Mouse (Mus musculus) layer of hippocampus, adult 18-20 months (tissue): ENCODE results near the gene Gpr62. TPM values are rescaled to one million over a fixed set of nuclear protein-coding genes. Genes with fewer than 3 reads are reported as not detected.

Experiments used
- DNase-seq, 2 experiments: peaks; one replicate each; pipeline ENCODE4 v3.0.0; 2022; ENCODE audit warnings: low spot score in 2 of 2
- total RNA-seq, 2 experiments: library from RNA; stranded (reverse); gene quantifications; 2 replicates each; pipeline ENCODE4 v1.2.3; 2021

Gene Gpr62
- total RNA-seq, 2 experiments from 2014 or later: 12.4 to 12.7 TPM

DNA sequence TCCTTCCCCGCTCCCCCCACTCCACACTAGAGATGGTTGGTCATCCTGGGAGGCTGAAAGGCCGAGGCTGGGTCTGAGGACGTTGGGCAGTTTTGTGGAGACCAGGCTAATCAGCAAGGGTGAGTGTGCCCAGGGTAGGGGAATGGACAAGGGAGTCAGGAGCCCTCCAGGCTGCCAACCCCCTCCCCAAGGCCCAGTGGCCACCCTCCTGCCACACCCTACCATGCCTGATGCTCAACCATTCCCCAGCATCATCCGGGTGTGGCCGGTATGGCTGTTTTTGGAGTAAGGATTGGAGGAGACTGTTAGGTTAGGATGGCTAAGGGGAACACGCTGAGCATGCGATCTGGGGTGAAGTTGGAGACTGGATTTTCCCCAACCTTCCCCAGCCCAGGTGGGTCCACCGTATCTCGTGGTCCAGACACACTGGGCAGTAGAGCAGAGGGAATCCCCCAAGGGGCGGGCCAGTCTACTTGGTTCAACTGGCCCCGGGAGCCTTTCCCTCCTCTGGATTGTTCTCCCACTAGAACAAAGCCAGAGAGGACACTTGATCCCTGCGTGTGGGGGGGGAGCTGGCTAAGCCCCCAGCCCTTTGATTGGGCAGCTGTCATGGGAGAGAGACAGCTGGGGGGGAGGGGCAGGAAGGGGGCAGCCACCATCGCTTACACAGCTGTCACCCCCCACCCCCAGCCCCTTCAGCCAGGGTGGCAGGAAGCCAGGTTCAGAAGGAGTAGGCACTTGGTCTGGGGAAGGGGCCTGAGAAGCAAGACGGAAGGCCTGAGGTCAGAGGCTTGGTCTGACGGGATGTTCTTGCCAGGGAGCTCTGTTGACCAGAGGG, 9.2 kb downstream of the Gpr62 start:
- DNase-seq: no peak

GRCm38 (mm10) chr9:106454888-106455681, 10.7 kb downstream of the Gpr62 start:
- peak in 1 of 2 experiments; percentile 54 for DNase-seq

DNA sequence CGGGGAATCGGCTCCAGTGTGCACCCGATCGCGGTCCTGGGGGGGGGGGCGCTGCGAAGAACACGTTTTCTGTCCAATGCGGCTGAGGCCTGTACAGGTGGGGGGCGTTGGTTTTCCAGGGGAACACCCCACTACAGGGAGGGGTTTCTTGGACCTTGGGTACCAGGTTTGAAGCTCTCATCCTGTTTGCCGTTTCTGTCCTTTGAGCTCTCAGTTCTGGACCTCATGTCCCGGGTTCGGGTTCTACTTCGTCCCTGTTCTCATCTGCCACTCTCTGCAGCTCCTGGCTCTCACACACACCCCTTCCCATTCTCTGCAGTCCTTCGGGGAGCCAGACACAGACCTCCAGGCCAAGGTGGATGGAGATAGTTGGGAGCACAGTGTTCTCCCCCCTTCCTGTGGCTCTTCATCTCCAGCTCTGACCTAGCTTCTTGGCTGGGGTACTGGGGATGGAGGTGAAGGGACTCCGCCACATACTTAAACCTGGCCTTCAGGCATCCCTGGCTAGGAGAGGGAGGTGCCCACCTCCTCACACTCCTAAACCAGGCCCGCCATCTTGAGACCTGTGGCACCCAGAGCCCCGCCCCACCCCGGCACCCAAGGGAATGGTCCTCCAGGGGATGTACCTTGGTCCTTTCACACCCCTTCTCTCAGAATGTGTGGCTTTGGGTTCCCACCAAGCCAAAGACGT, 11.5 kb downstream of the Gpr62 start:
- no peak for DNase-seq

GRCm38 (mm10) chr9:106453271-106454070, 12.3 kb downstream of the Gpr62 start, which contains the start of gene Pcbp4:
TSS of gene Pcbp4 (plus strand) at chr9:106453291.
- DNase-seq: peak in 1 of 2 experiments; percentile 66

DNA sequence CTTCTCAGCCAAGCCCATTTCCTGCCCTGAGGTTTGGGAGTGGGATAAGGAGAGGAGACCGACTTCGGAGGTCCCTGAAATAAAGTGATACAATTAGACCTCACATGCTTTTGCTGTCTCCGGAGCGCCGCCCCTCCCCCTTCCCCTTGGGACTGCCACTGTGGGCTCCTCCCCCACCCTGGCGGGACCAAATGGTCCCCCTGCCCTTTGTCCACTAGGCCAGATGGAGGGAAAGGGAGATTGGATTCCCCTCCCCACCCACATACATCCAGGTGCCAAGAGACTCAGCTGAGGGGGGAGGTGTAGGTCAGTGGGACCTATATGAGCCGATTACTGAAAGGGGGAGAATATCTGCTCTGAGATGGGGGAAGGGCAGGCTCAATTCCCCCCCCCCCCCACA, 12.9 kb downstream of the Gpr62 start:
- peak in 1 of 2 experiments; percentile 51 for DNase-seq

DNA sequence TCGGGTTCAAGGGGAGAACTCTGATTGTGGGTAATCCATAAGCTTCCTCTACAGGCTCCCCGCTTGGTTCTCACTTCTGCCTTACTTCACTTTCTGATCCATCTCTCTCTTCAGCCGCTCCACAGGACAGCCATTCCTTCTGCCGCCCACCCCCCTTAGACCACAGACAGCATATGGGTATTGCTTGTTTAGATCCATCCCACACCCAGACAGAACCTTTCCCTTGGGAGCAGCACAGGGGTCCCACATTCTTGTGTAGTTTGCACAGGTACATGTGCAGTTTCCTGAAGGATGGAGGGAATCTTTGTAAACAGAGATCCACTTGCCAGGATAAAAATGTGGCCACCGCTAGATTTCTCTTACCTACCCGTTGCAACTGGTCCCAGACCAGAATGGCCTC, 13.4 kb downstream of the Gpr62 start:
- no peak for DNase-seq

DNA sequence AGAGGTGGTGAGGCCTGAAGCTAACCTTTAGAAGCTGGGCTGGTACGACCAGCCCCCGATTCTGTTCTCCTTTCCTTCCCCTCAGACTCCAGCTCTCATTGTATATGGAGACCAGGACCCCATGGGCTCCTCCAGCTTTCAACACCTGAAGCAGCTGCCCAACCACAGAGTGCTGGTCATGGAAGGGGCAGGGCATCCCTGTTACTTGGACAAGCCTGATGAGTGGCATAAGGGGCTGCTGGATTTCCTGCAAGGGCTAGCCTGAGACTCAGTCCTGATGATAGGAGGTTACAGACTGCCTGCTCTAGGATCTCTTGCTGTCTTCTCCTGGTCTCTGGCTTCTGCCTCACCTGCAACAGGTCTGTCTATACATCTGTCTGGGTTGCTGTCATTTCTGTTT, 13.8 kb downstream of the Gpr62 start:
- no peak for DNase-seq

- DNase-seq: no peak
Measured at GRCm38 (mm10) chr9:106451298-106451697, 14.4 kb downstream of the Gpr62 start.

- DNase-seq: no peak
Measured at GRCm38 (mm10) chr9:106450661-106451060, 15.1 kb downstream of the Gpr62 start.

- DNase-seq: no peak
Measured at GRCm38 (mm10) chr9:106449947-106450346, 15.8 kb downstream of the Gpr62 start.

- DNase-seq: peak in 1 of 2 experiments; percentile 83
Measured at GRCm38 (mm10) chr9:106448498-106449031, 17.2 kb downstream of the Gpr62 start.

DNA sequence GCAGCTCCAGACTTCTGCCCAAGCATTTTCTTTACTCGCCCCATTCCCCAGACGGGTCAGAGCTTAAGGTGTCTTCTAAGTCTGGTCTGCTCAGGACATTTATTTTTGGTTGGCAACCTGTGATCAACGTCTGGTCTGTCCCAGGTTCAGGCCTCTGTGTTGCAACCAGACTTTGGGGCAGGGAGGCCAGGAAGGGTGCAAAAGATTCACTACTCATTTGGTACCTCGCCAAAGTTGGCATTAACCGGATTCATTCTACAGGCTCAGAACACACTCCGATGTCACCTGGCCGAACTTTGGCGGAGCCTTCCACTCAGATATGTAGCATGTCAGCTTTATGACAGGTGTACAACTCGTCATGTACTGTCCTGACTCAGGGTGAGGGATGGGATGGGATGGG, 17.8 kb downstream of the Gpr62 start:
- DNase-seq: no peak

DNA sequence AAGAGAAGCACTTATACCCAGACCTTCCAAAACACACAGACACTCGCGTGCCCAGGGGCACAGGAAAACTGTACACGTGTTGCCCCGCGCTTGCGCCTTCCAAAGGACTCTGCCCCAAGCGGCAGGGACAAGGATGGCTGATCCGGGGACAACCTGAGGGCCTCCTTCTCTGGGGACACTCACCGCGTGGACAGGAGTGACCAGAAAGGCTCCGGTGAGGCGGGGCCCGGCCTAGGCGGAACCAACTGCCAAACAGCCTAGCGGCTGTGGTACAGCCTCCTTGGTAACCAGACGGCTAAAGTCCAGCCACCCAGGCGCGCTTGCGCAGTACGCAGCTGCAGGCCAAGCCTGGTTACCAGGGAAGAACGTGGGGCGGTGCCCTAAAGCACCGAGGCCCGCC, 18.4 kb downstream of the Gpr62 start, which contains the start of the genes Abhd14b and Abhd14a:
Gene Abhd14b, plus strand, starts transcription at position 112 of the 400 bp plus-strand sequence.
Gene Abhd14a, minus strand, starts transcription at position 331 of the 400 bp plus-strand sequence.
- DNase-seq: peak; percentile 92 to 95

DNA sequence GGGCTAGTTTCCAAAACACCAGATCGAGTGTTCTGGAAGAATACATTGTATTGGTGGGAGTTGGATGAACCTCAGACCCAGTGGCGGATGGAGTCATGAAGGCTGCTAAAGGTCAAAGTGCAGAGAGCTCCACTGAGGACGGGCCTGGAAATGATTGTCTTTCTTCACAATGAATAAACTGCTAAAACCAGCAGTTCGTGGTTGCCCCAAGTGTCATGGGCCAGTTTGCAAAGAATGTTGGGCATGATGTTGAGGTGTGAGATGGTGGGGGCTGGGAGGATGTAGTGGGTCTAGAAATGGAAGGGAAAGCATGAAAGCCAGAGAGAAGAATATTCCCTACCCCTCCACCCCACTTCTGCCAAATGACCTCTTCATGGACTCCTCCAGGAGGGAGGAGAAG, 20.9 kb downstream of the Gpr62 start:
- no peak for DNase-seq

GRCm38 (mm10) chr9:106442680-106443079, 23.1 kb downstream of the Gpr62 start:
- DNase-seq: no peak

GRCm38 (mm10) chr9:106436566-106436965, 29.2 kb downstream of the Gpr62 start:
- no peak for DNase-seq

DNA sequence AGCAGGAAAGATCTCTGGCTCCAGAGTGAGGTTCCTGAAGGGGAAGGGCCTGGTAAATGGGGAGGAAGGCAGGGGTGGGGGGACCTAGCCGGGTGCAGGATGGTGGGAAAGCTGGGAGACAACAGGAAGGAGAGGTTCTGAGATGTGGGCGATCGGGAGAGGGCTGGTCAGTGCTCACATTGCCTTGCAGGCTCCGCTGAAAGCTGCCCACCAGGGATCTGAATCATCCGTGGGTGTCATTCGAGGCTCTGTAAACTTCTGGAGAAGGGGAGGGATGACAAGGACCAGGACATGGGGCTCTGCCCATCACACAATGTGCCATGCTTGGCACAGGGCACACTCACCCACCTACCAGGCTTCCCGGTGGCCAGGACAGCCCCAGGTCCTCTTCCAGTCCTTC, 32.3 kb downstream of the Gpr62 start:
- no peak for DNase-seq

DNA sequence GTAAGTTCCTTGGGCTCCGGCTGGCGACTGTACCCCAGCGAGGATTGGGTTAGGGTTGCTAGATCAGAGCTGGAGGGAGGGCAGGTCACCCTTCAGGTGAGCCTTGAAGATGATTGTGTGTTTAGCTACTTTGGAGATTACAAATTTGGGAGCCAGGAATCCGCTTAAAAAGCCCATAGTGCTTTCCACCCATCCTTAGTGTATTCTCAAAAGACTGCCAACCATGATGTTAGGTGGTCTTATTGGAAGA, 35.8 kb downstream of the Gpr62 start:
- no peak for DNase-seq

DNA sequence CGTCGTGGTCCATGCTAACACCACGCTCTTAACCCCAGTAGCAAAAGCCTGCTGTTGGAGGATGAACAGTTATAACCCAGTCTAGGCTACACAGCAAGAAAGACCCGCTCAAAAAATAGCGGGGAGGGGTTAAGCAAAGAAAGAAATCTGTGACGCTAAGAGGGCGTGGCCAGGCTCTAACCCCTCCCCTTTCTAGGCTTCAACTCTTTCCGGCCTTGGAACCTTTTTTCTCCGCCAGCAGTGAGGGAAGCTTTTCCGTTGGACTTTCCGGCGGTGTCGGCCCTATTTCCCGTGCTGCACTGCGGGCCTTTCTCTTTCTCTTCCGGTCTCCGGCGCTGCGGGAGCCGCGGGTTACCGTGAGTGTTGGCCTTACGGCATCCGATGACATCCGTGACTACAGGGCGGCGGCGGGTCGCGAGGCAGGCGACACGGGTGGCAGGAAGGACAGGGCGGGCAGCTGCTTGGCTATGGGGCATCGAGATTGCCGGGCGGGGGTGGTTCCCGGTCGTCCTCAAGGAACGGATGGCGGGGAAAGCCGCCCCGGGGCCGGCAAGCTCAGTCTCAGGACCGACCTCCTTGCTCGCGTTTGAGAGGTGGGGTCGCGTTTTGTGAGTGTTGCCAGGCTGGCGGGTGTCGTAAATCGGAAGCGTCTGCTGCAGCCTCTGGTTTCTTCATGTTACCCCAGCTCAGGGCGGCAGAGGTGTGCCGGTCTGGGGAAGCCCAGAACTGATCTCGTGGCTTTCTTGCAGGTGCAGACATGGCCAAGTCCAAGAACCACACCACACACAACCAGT, 36.3 kb downstream of the Gpr62 start, which contains the start of gene Rpl29:
Gene Rpl29, plus strand, starts transcription at position 234 of the 794 bp plus-strand sequence.
- DNase-seq: peak; percentile 92 to 96
